ENCODE assay signal across 18 mouse cellular contexts in genomic region chr5:49896106-49896505, GRCm38 (mm10).
"Had no signal": no experiment of that assay in that cellular context is flagged by ENCODE, and none has a peak within 500 bp of the region (broad histone marks: within the 10 kb centered on the region; RNA-seq: fewer than 3 reads in every experiment).

No protein-coding gene starts in this region.

- DNase-seq: kidney, adult 18-20 months; kidney, postnatal 10 days; kidney, postnatal 4 days; liver; liver, embryonic 13.5 days; liver, postnatal 0 days; lung, postnatal 14 days; thymus, adult 18-20 months; thymus, postnatal 14 days had no signal

- H3K4me3 ChIP-seq: intestine, embryonic 15.5 days; layer of hippocampus, adult 2 months; limb, embryonic 12.5 days; liver, embryonic 13.5 days; lung, embryonic 15.5 days; megakaryocyte, embryonic 14.5 days; midbrain, embryonic 13.5 days; neural tube, embryonic 12.5 days had no signal

- ATAC-seq: intestine, embryonic 15.5 days; liver, postnatal 0 days; midbrain, embryonic 13.5 days had no signal

- H3K27ac ChIP-seq: intestine, embryonic 15.5 days; layer of hippocampus, adult 2 months; limb, embryonic 12.5 days; liver, embryonic 13.5 days; lung, embryonic 15.5 days; macrophage; midbrain, embryonic 13.5 days; neural tube, embryonic 12.5 days; stomach, postnatal 0 days had no signal

- H3K36me3 ChIP-seq: intestine, embryonic 15.5 days; limb, embryonic 12.5 days; liver, embryonic 13.5 days; lung, embryonic 15.5 days; midbrain, embryonic 13.5 days; neural tube, embryonic 12.5 days had no signal

- H3K9ac ChIP-seq: intestine, embryonic 15.5 days; limb, embryonic 12.5 days; liver, embryonic 13.5 days; liver, postnatal 0 days; lung, embryonic 15.5 days; midbrain, embryonic 13.5 days; neural tube, embryonic 12.5 days had no signal

- H3K27me3 ChIP-seq: intestine, embryonic 15.5 days; limb, embryonic 12.5 days; liver, embryonic 13.5 days; lung, embryonic 15.5 days; megakaryocyte, embryonic 14.5 days; midbrain, embryonic 13.5 days; neural tube, embryonic 12.5 days had no signal

- H3K4me2 ChIP-seq: intestine, embryonic 15.5 days; limb, embryonic 12.5 days; liver, embryonic 13.5 days; lung, embryonic 15.5 days; midbrain, embryonic 13.5 days; neural tube, embryonic 12.5 days had no signal

- H3K4me1 ChIP-seq: intestine, embryonic 15.5 days; limb, embryonic 12.5 days; liver, embryonic 13.5 days; lung, embryonic 15.5 days; megakaryocyte, embryonic 14.5 days; midbrain, embryonic 13.5 days; neural tube, embryonic 12.5 days had no signal

- H3K9me3 ChIP-seq: intestine, embryonic 15.5 days; limb, embryonic 12.5 days; liver, embryonic 13.5 days; lung, embryonic 15.5 days; megakaryocyte, embryonic 14.5 days; midbrain, embryonic 13.5 days; neural tube, embryonic 12.5 days had no signal
